Mouse (Mus musculus) T-helper 1 cell (primary cell): Measurements from ENCODE around the gene Bcl3.

Source experiments
- in situ Hi-C: fragments of 300-600 bp; cut with MboI, MseI; formaldehyde crosslinking; loops from one replicate; pipeline ENCODE4 v1.15.1; 2025; ENCODE audit warnings: high pct_unique_total_duplicates

Bcl3 gene

DNA sequence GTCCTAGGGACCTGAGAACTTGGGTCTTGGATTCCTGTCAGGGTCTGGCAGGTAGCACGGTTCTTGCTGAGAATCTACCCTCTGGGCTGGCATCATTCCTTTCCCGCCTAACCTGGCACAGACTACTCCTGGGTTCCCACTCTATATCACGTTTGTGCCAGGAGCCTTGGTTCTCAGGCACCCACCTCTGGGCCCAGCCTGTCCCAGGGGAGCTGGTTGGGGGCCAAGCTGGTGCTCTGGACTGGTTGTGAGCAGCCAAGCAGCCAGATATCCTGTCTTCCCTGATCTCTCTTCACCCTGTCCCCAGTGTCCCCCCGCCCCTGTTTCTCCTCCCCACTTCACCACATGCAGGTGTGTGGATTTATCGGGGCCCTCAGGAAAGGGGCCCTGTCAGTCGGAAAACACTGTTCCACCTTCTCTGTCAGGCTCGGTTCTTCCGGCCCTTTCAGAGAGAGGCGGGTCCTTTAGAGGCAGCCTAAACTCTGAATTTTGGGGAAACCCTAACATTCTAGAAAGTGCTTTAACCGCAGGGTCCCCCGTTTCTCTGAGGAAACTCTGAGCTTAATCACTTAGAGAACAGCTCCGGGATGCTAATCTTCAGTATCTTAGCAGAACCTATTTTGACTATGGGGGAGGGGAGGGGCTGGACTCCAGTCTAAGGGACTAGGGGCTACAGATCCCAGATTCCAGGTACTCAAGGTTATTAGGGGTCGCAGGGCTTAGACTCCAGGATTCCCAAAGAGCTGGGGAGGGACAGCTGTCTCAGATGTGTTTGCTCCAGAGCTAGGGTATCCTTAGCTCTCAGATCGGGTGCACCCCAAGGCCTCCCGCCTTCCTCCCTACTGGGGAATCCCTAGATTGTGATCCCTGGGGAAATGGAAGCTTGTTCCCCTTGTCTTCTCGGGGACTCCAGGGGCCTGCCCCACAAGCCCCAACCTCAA is 52.9 kb downstream of the Bcl3 start:
- in situ Hi-C loops = no loop called here

GRCm38 (mm10) chr7:19769001-19769400 is 53.6 kb downstream of the Bcl3 start:
- in situ Hi-C loops = no loop called here

DNA sequence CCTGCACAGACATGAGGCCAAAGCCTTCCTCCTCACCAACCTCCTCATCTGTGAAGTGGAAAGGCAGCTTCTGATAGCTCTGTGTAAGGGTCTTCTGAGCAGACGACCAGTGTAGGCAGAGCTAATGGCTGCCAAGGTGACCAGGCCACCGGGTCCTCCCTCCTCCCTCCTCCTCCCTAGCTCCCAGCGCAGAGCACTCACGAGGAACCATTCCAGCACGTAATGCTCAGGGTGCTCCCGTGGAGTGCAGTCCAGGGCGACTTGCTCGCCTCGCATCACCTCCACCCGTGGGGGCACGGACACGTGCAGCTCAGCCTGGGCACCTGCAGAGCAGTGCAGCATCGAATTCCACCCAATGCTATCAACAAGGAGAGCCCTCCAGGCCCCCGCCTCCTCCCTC is 54.3 kb downstream of the Bcl3 start:
- in situ Hi-C loops = no loop called here

DNA sequence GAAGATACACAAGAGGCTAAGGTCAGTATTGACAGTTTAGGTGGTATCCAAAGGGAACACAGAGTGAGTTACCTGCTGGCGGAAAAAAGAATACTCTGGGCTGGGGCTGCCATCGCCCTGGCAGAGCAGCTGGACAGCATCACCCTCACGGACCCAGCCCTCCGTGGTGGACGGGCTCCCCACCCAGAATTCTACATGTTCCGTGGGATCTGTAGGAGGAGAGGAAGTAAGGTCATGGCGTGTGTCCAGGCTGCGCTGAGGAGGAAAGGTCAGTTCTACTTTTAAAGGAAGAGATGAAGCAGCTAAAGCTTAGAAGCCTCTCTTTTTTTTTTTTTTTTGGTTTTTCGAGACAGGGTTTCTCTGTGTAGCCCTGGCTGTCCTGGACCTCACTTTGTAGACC is 58.0 kb downstream of the Bcl3 start:
- in situ Hi-C loops = no loop called here

- in situ Hi-C loops = no loop called here
These were observed 58.6 kb downstream of the Bcl3 start for GRCm38 (mm10) chr7:19763829-19764477.

GRCm38 (mm10) chr7:19762283-19762682 is 60.3 kb downstream of the Bcl3 start:
- in situ Hi-C loops = no loop called here

- in situ Hi-C loops = no loop called here
These were observed 62.5 kb downstream of the Bcl3 start for GRCm38 (mm10) chr7:19760021-19760420.

DNA sequence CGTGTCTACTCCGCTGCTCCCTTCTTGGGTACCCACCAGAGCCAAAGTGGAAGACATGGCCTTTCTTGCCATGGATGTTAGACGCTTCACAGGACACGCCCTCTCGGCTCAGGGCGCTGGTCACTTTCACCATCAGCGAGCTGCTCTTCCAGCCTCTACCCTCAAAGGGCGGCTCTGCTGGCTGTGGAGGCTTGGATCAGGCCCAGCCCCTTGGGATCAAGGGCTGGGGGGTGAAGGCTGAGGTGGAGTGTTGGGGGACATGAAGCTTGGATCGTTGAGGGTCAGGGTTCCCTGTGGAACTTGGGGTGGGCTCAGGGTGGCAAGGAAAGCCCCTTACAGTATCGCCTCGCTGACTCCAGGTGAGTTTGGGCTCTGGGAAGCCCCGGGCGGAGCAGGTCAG is 63.9 kb downstream of the Bcl3 start:
- in situ Hi-C loops = no loop called here
